Mouse (Mus musculus) thymus, adult 2 months (tissue): ENCODE measurements around the gene Pde6g. TPM values are rescaled to one million over a fixed set of nuclear protein-coding genes. Genes with fewer than 3 reads are reported as not detected.

ENCODE experiments used
- DNase-seq: peaks from one replicate; pipeline ENCODE4 v3.0.0; 2021
- H3K27ac ChIP-seq: fragments of 200-500 bp; 2 replicates; pipeline ENCODE4 v1.5.1; 2012; ENCODE audit warnings: low read length, control low read depth; ENCODE audit not compliant: control insufficient read depth, insufficient read depth
- H3K27me3 ChIP-seq: fragments of 200-500 bp; 2 replicates; pipeline ENCODE4 v1.6.1; 2012; ENCODE audit warnings: mild to moderate bottlenecking, low read length, moderate library complexity, mixed read lengths; ENCODE audit not compliant: control insufficient read depth, insufficient read depth
- H3K36me3 ChIP-seq: fragments of 200-500 bp; 2 replicates; pipeline ENCODE4 v1.6.1; 2012; ENCODE audit warnings: mild to moderate bottlenecking, low read length, moderate library complexity; ENCODE audit not compliant: control insufficient read depth, insufficient read depth
- H3K4me1 ChIP-seq: fragments of 200-500 bp; replicated peaks from 2 replicates; pipeline ENCODE4 v1.6.1; 2012; ENCODE audit warnings: low read length; ENCODE audit not compliant: control insufficient read depth, insufficient read depth
- H3K4me3 ChIP-seq: fragments of 200-500 bp; 2 replicates; pipeline ENCODE4 v1.5.1; 2012; ENCODE audit warnings: mild to moderate bottlenecking, low read length, control low read depth, moderate library complexity; ENCODE audit not compliant: control insufficient read depth, insufficient read depth
- CTCF ChIP-seq: fragments of 200-500 bp; IDR thresholded peaks from 2 replicates; pipeline ENCODE4 v1.5.1; 2012; ENCODE audit warnings: mild to moderate bottlenecking, control low read depth, low read length, moderate library complexity, borderline replicate concordance; ENCODE audit not compliant: control insufficient read depth, poor library complexity, insufficient read depth; ENCODE audit errors: extremely low read depth
- POLR2A ChIP-seq: fragments of 200-500 bp; IDR thresholded peaks from 2 replicates; pipeline ENCODE4 v1.6.1; 2012; ENCODE audit warnings: mild to moderate bottlenecking, low read length, control low read depth, moderate library complexity; ENCODE audit not compliant: control insufficient read depth, poor library complexity, insufficient read depth; ENCODE audit errors: extremely low read depth
- WGBS: fragments of 180-500 bp; shearing (Covaris S2); methylation state at CpG from one replicate; pipeline ENCODE4 v1.1.7; 2018; 5-methylcytosine and 5-hydroxymethylcytosine counted together
- polyA plus RNA-seq: library from polyadenylated mRNA; depleted of rRNA; stranded (reverse); fragments of >200 nt; gene quantifications from 2 replicates; pipeline ENCODE4 v1.2.3, GENCODE M21; 2012; rRNA removed

Gene Pde6g
- polyA plus RNA-seq, 1 experiment, result 0.55 TPM

- no peak for DNase-seq
- 92% methylated on average over 3 of the region's 3 CpGs for WGBS
- Histone ChIP-seq H3K4me1 (no peaks in the 10 kb centered on the region), H3K36me3 (peaks cover 66% of the 10 kb centered on the region), H3K4me3 (no peak overlapping the region), H3K27ac (no peak overlapping the region), H3K27me3 (no peaks in the 10 kb centered on the region)
- TF ChIP-seq CTCF, result no peak
- TF ChIP-seq POLR2A, result no peak
These were observed 47.4 kb downstream of the Pde6g start for GRCm38 (mm10) chr11:120405867-120406266.

GRCm38 (mm10) chr11:120404814-120405213, 48.5 kb downstream of the Pde6g start:
- DNase-seq, result no peak
- 90% methylated on average over 1 of the region's 1 CpGs for WGBS
- H3K27ac ChIP-seq, result no peak overlapping the region
- no peak overlapping the region for H3K4me3 ChIP-seq
- TF ChIP-seq CTCF, result no peak
- TF ChIP-seq POLR2A, result no peak
- no peaks in the 10 kb centered on the region for H3K4me1 ChIP-seq
- H3K36me3 ChIP-seq, result peaks cover 64% of the 10 kb centered on the region
- no peaks in the 10 kb centered on the region for H3K27me3 ChIP-seq

GRCm38 (mm10) chr11:120399319-120399718, 54.0 kb downstream of the Pde6g start:
- 93% methylated on average over 2 of the region's 2 CpGs for WGBS
- no peak for DNase-seq
- TF ChIP-seq POLR2A (no peak), CTCF (no peak)

More at GRCm38 (mm10) chr11:120399319-120399718, 54.0 kb downstream of the Pde6g start:
- peaks cover 44% of the 10 kb centered on the region for H3K36me3 ChIP-seq
- H3K4me3 ChIP-seq, result no peak overlapping the region
- no peaks in the 10 kb centered on the region for H3K27me3 ChIP-seq
- H3K27ac ChIP-seq, result no peak overlapping the region
- H3K4me1 ChIP-seq, result no peaks in the 10 kb centered on the region

Other genes with a start within 250 kb of the Pde6g start
- 11.0 and 15.1 TPM in 2 replicates for gene Bahcc1, start 220.6 kb downstream of the Pde6g start, polyA plus RNA-seq
- gene Actg1, start 105.0 kb downstream of the Pde6g start, polyA plus RNA-seq, result 1,233 and 1,455 TPM in 2 replicates
- 0.19 and 0.37 TPM in 2 replicates for gene Fscn2, start 92.0 kb downstream of the Pde6g start, polyA plus RNA-seq
- 59.7 and 64.4 TPM in 2 replicates for gene Faap100, start 74.7 kb downstream of the Pde6g start, polyA plus RNA-seq
- gene Nploc4, start 15.8 kb downstream of the Pde6g start, polyA plus RNA-seq, result 71.4 and 86.4 TPM in 2 replicates
- gene Tspan10, start 10.9 kb downstream of the Pde6g start, polyA plus RNA-seq, result 16.8 and 24.0 TPM in 2 replicates
- 15.5 and 17.3 TPM in 2 replicates for gene Oxld1, start 4.6 kb upstream of the Pde6g start, polyA plus RNA-seq
- 25.6 and 30.1 TPM in 2 replicates for gene Ccdc137, start 4.6 kb upstream of the Pde6g start, polyA plus RNA-seq
- gene Arl16, start 14.1 kb upstream of the Pde6g start, polyA plus RNA-seq, result 25.9 and 28.4 TPM in 2 replicates
- 89.6 and 92.3 TPM in 2 replicates for gene Mrpl12, start 31.1 kb upstream of the Pde6g start, polyA plus RNA-seq
- 102 and 103 TPM in 2 replicates for gene Slc25a10, start 38.3 kb upstream of the Pde6g start, polyA plus RNA-seq
- 1.0 TPM in 2 replicates for gene Gcgr, start 77.2 kb upstream of the Pde6g start, polyA plus RNA-seq
- gene Mcrip1, start 96.2 kb upstream of the Pde6g start, polyA plus RNA-seq, result 167 and 191 TPM in 2 replicates
- 5.0 and 6.4 TPM in 2 replicates for gene Ppp1r27, start 97.6 kb upstream of the Pde6g start, polyA plus RNA-seq
- 125 and 139 TPM in 2 replicates for gene P4hb, start 119.8 kb upstream of the Pde6g start, polyA plus RNA-seq
- 1,184 and 1,219 TPM in 2 replicates for gene Arhgdia, start 128.1 kb upstream of the Pde6g start, polyA plus RNA-seq
- gene Alyref, start 144.9 kb upstream of the Pde6g start, polyA plus RNA-seq, result 60.9 and 74.6 TPM in 2 replicates
- 127 and 140 TPM in 2 replicates for gene Anapc11, start 144.9 kb upstream of the Pde6g start, polyA plus RNA-seq
- gene Npb, start 155.0 kb upstream of the Pde6g start, polyA plus RNA-seq, result 2.2 and 2.8 TPM in 2 replicates
- 247 and 260 TPM in 2 replicates for gene Pcyt2, start 164.4 kb upstream of the Pde6g start, polyA plus RNA-seq
- 169 and 184 TPM in 2 replicates for gene Sirt7, start 171.7 kb upstream of the Pde6g start, polyA plus RNA-seq
- 33.6 and 35.5 TPM in 2 replicates for gene Mafg, start 180.1 kb upstream of the Pde6g start, polyA plus RNA-seq
- gene Pycr1, start 190.3 kb upstream of the Pde6g start, polyA plus RNA-seq, result 2.8 and 3.4 TPM in 2 replicates
- 1.2 and 3.2 TPM in 2 replicates for gene Myadml2, start 194.7 kb upstream of the Pde6g start, polyA plus RNA-seq
- gene Notum, start 207.7 kb upstream of the Pde6g start, polyA plus RNA-seq, result 0.24 and 0.89 TPM in 2 replicates
- 170 and 183 TPM in 2 replicates for gene Aspscr1, start 219.5 kb upstream of the Pde6g start, polyA plus RNA-seq